Mouse (Mus musculus) thymus, adult 2 months (tissue): ENCODE results near the gene Spata19.

ENCODE experiments used
- CTCF ChIP-seq: fragments of 200-500 bp; IDR thresholded peaks from 2 replicates; pipeline ENCODE4 v1.5.1; 2012; ENCODE audit warnings: mild to moderate bottlenecking, control low read depth, low read length, moderate library complexity, borderline replicate concordance; ENCODE audit not compliant: control insufficient read depth, poor library complexity, insufficient read depth; ENCODE audit errors: extremely low read depth
- POLR2A ChIP-seq: fragments of 200-500 bp; IDR thresholded peaks from 2 replicates; pipeline ENCODE4 v1.6.1; 2012; ENCODE audit warnings: mild to moderate bottlenecking, low read length, control low read depth, moderate library complexity; ENCODE audit not compliant: control insufficient read depth, poor library complexity, insufficient read depth; ENCODE audit errors: extremely low read depth

- TF ChIP-seq CTCF = no peak
- no peak for TF ChIP-seq POLR2A
These were observed 9.6 kb upstream of the Spata19 start for GRCm38 (mm10) chr9:27386951-27387350.
